Mouse (Mus musculus): Measurements from ENCODE around the gene Cadps. TPM values are rescaled to one million over a fixed set of nuclear protein-coding genes. Genes with fewer than 3 reads are reported as not detected.

Cadps gene
- total and polyA plus RNA-seq, 2 experiments: under 0.01 TPM; not detected in 1

- TF ChIP-seq POLR2A (IDR thresholded peaks at IDR 0.05; ENCODE audit: extremely low read depth, insufficient read depth, low read length) (no peak), CTCF (IDR thresholded peaks at IDR 0.05; ENCODE audit: low read depth, low read length) (no peak)
- H3K79me2 ChIP-seq (ENCODE audit: control insufficient read depth, insufficient read depth, low read length): no peaks in the 10 kb centered on the region
- no peaks in the 10 kb centered on the region for H3K36me3 ChIP-seq (ENCODE audit: control insufficient read depth, insufficient read depth, low read length)
- H3K9ac ChIP-seq (ENCODE audit: low read depth, low read length): no peak overlapping the region
- H3K27me3 ChIP-seq (ENCODE audit: control insufficient read depth, insufficient read depth, low read length): no peaks in the 10 kb centered on the region
- 81% methylated on average over 14 of the region's 14 CpGs for WGBS
- H3K4me3 ChIP-seq (ENCODE audit: insufficient read depth, low read depth, low read length): no peak overlapping the region
- DNase-seq (ENCODE audit: extremely low read depth, low read depth, low spot score): no peak
- H3K4me1 ChIP-seq (ENCODE audit: control insufficient read depth, insufficient read depth, low read length): no peaks in the 10 kb centered on the region
- H3K27ac ChIP-seq (replicated peaks; ENCODE audit: insufficient read depth, low read depth, low read length): no peak overlapping the region
Observed at GRCm38 (mm10) chr14:12436903-12437368, 385.9 kb downstream of the Cadps start.

GRCm38 (mm10) chr14:12428021-12428654 lies 394.7 kb downstream of the Cadps start:
- Histone ChIP-seq H3K36me3 (ENCODE audit: control insufficient read depth, insufficient read depth, low read length) (no peaks in the 10 kb centered on the region), H3K27ac (replicated peaks; ENCODE audit: insufficient read depth, low read depth, low read length) (no peak overlapping the region), H3K4me3 (ENCODE audit: insufficient read depth, low read depth, low read length) (no peak overlapping the region), H3K4me1 (ENCODE audit: control insufficient read depth, insufficient read depth, low read length) (no peaks in the 10 kb centered on the region), H3K79me2 (ENCODE audit: control insufficient read depth, insufficient read depth, low read length) (no peaks in the 10 kb centered on the region), H3K9ac (ENCODE audit: low read depth, low read length) (no peak overlapping the region), H3K27me3 (ENCODE audit: control insufficient read depth, insufficient read depth, low read length) (no peaks in the 10 kb centered on the region)
- no peak for DNase-seq (ENCODE audit: extremely low read depth, low read depth, low spot score)
- TF ChIP-seq CTCF (IDR thresholded peaks at IDR 0.05; ENCODE audit: low read depth, low read length) (no peak), POLR2A (IDR thresholded peaks at IDR 0.05; ENCODE audit: extremely low read depth, insufficient read depth, low read length) (no peak)
- 82% methylated on average over 8 of the region's 8 CpGs for WGBS

- DNase-seq (ENCODE audit: extremely low read depth, low read depth, low spot score): no peak
- Histone ChIP-seq H3K79me2 (ENCODE audit: control insufficient read depth, insufficient read depth, low read length) (no peaks in the 10 kb centered on the region), H3K4me3 (ENCODE audit: insufficient read depth, low read depth, low read length) (no peak overlapping the region), H3K36me3 (ENCODE audit: control insufficient read depth, insufficient read depth, low read length) (no peaks in the 10 kb centered on the region), H3K27ac (replicated peaks; ENCODE audit: insufficient read depth, low read depth, low read length) (no peak overlapping the region), H3K9ac (ENCODE audit: low read depth, low read length) (no peak overlapping the region), H3K4me1 (ENCODE audit: control insufficient read depth, insufficient read depth, low read length) (no peaks in the 10 kb centered on the region), H3K27me3 (ENCODE audit: control insufficient read depth, insufficient read depth, low read length) (no peaks in the 10 kb centered on the region)
- 63% methylated on average over 6 of the region's 6 CpGs for WGBS
- TF ChIP-seq POLR2A (IDR thresholded peaks at IDR 0.05; ENCODE audit: extremely low read depth, insufficient read depth, low read length) (no peak), CTCF (IDR thresholded peaks at IDR 0.05; ENCODE audit: low read depth, low read length) (no peak)
Observed at GRCm38 (mm10) chr14:12425311-12425710, 397.6 kb downstream of the Cadps start.

GRCm38 (mm10) chr14:12410276-12410675 lies 412.6 kb downstream of the Cadps start:
- H3K4me1 ChIP-seq (ENCODE audit: control insufficient read depth, insufficient read depth, low read length): no peaks in the 10 kb centered on the region
- no peak for DNase-seq (ENCODE audit: extremely low read depth, low read depth, low spot score)

GRCm38 (mm10) chr14:12409811-12410210 lies 413.1 kb downstream of the Cadps start:
- H3K27me3 ChIP-seq (ENCODE audit: control insufficient read depth, insufficient read depth, low read length): no peaks in the 10 kb centered on the region
- no peaks in the 10 kb centered on the region for H3K36me3 ChIP-seq (ENCODE audit: control insufficient read depth, insufficient read depth, low read length)
- WGBS: 71% methylated on average over 3 of the region's 3 CpGs
- H3K4me1 ChIP-seq (ENCODE audit: control insufficient read depth, insufficient read depth, low read length): no peaks in the 10 kb centered on the region
- no peak overlapping the region for H3K4me3 ChIP-seq (ENCODE audit: insufficient read depth, low read depth, low read length)
- TF ChIP-seq POLR2A (IDR thresholded peaks at IDR 0.05; ENCODE audit: extremely low read depth, insufficient read depth, low read length): no peak
- TF ChIP-seq CTCF (IDR thresholded peaks at IDR 0.05; ENCODE audit: low read depth, low read length): no peak
- H3K9ac ChIP-seq (ENCODE audit: low read depth, low read length): no peak overlapping the region
- no peaks in the 10 kb centered on the region for H3K79me2 ChIP-seq (ENCODE audit: control insufficient read depth, insufficient read depth, low read length)
- no peak overlapping the region for H3K27ac ChIP-seq (replicated peaks; ENCODE audit: insufficient read depth, low read depth, low read length)
- DNase-seq (ENCODE audit: extremely low read depth, low read depth, low spot score): no peak

More at GRCm38 (mm10) chr14:12410276-12410675, 412.6 kb downstream of the Cadps start:
- H3K27me3 ChIP-seq (ENCODE audit: control insufficient read depth, insufficient read depth, low read length): no peaks in the 10 kb centered on the region
- H3K79me2 ChIP-seq (ENCODE audit: control insufficient read depth, insufficient read depth, low read length): no peaks in the 10 kb centered on the region
- H3K27ac ChIP-seq (replicated peaks; ENCODE audit: insufficient read depth, low read depth, low read length): no peak overlapping the region
- H3K36me3 ChIP-seq (ENCODE audit: control insufficient read depth, insufficient read depth, low read length): no peaks in the 10 kb centered on the region
- TF ChIP-seq POLR2A (IDR thresholded peaks at IDR 0.05; ENCODE audit: extremely low read depth, insufficient read depth, low read length) (no peak), CTCF (IDR thresholded peaks at IDR 0.05; ENCODE audit: low read depth, low read length) (no peak)
- H3K9ac ChIP-seq (ENCODE audit: low read depth, low read length): no peak overlapping the region
- no peak overlapping the region for H3K4me3 ChIP-seq (ENCODE audit: insufficient read depth, low read depth, low read length)
- 92% methylated on average over 12 of the region's 12 CpGs for WGBS

GRCm38 (mm10) chr14:12406588-12406987 lies 416.3 kb downstream of the Cadps start:
- H3K4me3 ChIP-seq (ENCODE audit: insufficient read depth, low read depth, low read length): no peak overlapping the region
- no peak overlapping the region for H3K27ac ChIP-seq (replicated peaks; ENCODE audit: insufficient read depth, low read depth, low read length)
- no peak for DNase-seq (ENCODE audit: extremely low read depth, low read depth, low spot score)
- H3K79me2 ChIP-seq (ENCODE audit: control insufficient read depth, insufficient read depth, low read length): no peaks in the 10 kb centered on the region
- no peak overlapping the region for H3K9ac ChIP-seq (ENCODE audit: low read depth, low read length)
- TF ChIP-seq CTCF (IDR thresholded peaks at IDR 0.05; ENCODE audit: low read depth, low read length) (no peak), POLR2A (IDR thresholded peaks at IDR 0.05; ENCODE audit: extremely low read depth, insufficient read depth, low read length) (no peak)
- H3K4me1 ChIP-seq (ENCODE audit: control insufficient read depth, insufficient read depth, low read length): no peaks in the 10 kb centered on the region
- no peaks in the 10 kb centered on the region for H3K36me3 ChIP-seq (ENCODE audit: control insufficient read depth, insufficient read depth, low read length)
- 82% methylated on average over 10 of the region's 10 CpGs for WGBS
- H3K27me3 ChIP-seq (ENCODE audit: control insufficient read depth, insufficient read depth, low read length): 0 out of 2 replicates have a peak, but pooled peaks cover 3% of the 10 kb centered on the region
